Mouse (Mus musculus): Measurements from ENCODE around the gene Fubp3.
"Not testable (repeated sequence)": the region's sequence is repeated elsewhere in the genome, so short reads cannot be mapped to it uniquely, and the experiment has no call there.

The Fubp3 gene

GRCm38 (mm10) chr2:31572051-31572914, at the start of gene Fubp3:
Gene Fubp3, plus strand, starts transcription at chr2:31572651.
- DNase-seq = peak; percentile 81

DNA sequence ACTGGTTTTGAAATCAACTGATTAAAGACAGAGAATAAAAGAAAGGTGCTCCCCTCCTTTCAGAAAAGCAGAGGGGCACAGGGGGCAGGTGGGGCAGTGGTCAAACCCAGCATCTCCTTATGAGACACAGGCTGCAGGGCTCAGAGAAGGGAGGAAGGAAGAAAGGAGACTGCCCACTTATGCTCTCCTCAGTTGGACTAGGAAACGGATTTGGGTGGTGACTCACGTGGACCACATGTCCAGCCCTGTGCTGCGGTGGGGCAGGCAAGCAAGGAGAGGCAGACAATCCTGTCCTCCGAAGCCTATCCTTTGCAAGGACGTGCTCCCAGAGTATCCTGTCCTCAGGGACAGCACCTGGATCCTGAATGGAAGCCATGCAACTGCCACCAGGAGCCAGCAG, 47.8 kb upstream of the Fubp3 start:
- DNase-seq = no peak

DNA sequence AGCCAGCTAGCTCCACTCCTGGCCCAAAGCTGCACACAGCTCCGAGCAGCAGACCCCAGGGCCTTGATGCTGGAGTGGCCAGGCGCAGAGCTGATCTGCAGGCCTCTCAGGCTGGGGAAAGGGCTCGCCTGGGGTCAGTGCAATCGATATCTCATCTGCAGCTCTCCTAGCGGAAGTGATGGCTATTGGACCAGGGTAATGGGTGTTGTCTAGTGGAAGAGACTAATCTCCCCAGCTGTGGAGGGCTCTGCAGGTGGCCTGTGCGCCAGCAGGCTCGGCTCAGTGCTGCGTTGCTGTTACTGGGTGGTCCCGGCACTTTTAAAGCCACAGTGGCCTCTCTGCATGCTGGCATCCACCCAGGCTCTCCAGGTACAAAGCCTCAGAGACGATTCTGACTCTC, 46.7 kb upstream of the Fubp3 start:
- DNase-seq = no peak

DNA sequence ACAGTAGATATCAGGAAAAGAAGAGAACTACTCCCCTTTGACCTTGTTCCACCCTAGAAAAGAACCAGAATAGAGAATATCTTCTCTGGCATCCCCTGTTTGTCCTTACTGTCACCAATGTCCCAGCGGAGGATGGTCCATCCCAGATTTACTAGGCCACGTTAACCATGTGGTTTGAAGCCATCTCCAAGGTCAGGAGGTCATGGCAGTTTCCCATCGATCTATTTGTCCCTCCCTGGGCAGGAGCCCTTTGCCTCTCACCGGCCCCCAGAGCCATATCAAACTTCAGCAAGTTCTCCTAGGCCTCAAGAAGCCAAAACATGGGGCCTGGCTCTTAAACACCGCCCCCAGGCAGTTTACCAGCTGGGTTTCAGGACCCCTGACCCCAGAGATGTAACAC, 42.2 kb upstream of the Fubp3 start:
- DNase-seq = no peak

- no peak for DNase-seq
Measured at GRCm38 (mm10) chr2:31537054-31537453, 35.4 kb upstream of the Fubp3 start.

DNA sequence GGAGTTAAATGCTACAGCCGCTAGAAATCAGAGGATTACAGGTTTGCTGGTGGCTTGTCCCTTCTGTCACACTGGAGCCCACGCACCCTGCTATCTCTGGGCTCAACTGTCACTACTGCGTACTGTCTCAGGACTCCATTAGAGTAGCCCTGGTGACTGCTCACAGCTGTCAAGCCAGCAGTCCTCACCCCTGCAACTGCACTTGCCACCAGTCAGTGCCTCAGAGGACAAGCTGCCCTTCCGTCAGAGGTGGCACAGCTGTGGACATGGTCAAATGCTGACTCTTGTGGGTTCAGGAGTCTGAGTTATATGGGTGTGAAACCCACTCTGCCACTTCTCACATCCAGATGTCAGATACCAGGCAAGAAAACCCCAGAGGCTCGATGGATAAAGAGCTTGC, 33.7 kb upstream of the Fubp3 start:
- DNase-seq = no peak

DNA sequence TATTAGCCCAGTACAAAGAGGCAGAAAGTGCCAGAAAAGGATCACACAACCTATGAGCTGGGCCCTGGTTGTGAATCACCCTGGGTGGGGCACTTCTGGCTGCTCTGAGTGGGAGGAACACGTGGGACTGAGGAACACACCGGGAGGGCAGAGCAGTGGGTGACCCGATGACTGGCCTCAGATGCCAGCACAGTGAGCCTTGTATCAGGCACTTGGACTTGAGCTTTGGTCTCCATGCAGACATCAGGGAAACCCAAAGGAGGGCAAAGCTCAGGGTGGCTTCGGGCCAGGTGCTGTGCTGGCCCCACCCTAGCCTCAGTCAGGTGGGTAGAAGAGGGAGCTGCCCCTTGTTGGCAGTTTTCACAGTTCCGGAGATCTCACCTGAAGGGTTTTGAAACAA, 30.9 kb upstream of the Fubp3 start:
- DNase-seq = no peak

DNA sequence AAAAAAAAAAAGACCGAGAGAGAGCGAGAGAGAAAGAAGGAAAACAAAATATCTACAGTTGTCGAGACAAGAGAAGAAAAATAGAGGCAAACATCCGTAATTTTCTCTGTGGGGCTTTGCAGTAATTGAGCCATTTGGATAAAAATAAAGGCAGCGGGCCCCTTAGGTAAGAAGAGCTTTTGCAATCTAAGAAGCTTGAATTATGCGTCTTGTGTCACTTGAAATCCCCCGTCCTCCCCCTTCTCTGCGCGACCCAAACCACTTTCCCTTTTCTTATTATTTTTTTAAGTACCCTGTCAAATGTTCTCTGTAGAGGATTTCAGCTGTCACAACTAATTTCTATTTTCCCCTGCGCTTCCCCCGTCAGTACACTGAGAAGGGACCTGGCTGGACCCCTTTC, 24.7 kb upstream of the Fubp3 start:
- DNase-seq = no peak

GRCm38 (mm10) chr2:31550503-31550902, 21.9 kb upstream of the Fubp3 start:
- no peak for DNase-seq

DNA sequence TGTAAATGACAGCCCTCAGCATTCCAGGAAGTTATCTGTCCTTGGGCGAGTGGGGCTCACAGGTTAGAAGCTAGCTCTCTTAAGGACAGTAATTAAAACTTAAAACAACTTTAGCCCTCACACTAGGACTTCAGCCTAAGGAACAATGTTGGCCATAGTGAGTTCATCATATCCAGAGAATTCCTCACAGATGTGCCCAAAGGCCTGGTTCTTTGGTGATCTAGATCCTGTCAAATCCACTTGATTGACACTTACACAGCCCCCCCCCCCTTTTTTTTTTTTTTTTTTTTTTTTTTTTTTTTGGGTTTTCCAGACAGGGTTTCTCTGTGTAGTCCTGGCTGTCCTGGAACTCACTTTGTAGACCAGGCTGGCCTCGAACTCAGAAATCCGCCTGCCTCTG, 21.1 kb upstream of the Fubp3 start:
- DNase-seq = not testable (repeated sequence)

- no peak for DNase-seq
Measured at GRCm38 (mm10) chr2:31551971-31552370, 20.5 kb upstream of the Fubp3 start.

DNA sequence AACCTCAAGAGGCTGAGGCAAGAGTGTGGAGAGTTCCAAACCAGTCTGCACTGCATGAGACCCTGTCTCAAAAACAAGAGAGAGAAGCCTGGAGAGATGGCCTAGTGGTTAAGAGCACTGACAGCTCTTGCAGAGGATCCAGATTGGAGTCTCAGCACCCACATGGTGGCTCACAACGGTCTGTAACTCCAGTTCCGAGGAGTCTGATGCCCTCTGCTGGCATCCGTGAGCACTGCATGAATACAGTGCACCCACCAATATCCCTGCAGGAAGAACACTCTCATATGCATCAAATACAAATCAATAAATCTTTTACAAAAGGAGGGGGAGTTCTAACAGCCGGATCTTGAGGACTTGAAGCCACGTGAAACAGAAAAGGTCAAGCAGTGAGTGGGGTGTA, 17.8 kb upstream of the Fubp3 start:
- no peak for DNase-seq

DNA sequence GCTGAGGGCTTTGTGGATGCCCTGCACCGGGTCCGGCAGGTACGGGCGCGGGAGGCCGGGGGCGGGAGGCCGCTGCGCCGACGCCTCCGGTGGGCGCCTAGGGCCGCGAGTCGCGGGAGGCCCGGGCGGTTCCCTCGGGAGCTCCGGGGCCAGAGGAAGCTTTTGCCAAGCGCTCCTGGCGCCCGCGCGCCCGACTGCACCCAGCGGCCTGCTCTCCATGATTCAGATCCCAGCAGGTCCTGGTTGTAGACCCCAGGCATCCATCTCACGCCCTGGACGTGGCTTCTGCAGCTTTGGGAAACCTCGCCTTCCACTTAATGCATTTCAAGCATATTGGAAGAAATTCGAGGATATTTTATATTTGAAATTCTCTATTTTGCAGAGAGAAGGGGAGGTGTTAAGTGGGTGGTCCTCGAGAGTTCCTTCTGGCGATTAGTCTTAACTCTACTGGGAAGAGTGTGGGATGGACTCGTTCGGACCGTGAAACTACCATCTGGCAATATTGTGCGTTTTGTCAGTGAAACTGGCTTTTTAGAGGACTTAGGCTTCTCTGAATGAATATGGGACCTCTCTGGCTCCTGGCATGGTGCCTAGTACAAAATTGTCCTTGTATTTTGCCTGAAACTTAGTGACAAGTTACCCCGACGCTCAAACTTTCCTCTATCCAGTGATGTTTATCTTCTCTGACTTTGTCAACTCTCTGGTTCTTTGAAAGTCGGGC, 624 bp downstream of the Fubp3 start:
- no peak for DNase-seq

GRCm38 (mm10) chr2:31581617-31582016, 9.2 kb downstream of the Fubp3 start:
- DNase-seq = no peak

DNA sequence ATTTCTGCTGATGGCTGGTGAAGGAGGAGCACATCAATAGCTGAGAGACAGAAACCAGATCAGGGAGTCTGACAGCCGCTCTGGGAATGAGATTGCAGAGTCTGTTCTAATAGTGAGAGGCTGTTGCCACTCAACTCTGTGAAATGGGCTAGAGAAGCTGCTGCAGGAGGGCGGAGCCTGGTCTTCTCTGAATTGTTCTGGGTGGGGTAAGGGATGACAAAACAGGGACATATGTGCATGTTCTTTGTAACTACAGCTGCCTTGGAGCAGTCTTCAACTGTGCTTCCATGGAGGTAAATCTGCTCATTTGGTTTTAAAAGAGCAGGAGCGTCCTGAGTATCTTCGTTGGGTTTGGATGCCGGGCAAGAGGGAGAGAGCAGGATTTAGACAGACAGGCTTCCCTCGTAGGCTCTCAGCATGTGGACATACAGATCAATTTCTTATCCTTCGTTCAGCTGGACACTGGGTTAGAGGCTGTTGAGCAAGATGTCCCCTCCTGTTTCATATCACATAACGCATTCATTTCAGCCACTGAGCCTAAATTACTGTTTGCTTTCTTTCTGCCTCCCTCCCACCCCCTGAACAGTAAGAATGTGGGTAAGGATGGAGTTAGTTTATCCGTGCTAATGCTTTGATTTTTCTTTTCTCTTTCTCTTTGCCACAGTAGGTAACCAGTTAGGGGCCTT, 19.5 kb downstream of the Fubp3 start:
- no peak for DNase-seq

DNA sequence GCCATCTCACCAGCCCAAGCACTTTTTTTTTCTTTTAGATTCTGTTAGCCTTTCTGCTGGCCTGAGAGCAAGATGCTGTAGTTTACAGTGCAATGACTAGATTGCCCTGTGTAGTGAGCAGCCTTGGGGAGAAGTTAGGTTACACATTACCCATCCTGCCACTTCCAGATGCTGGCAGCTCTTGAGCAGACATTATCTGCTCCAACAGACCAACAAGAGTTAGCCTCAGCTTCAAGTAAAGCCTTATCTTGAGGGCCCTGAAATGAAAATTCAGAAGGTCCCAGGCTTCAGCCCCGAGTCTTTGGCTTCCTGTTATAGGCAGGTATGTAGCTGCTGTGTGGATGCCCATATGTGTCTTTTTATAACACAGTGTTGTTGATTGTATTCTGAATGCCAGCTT, 35.1 kb downstream of the Fubp3 start:
- DNase-seq = no peak

GRCm38 (mm10) chr2:31609859-31610261, 37.4 kb downstream of the Fubp3 start:
- no peak for DNase-seq

DNA sequence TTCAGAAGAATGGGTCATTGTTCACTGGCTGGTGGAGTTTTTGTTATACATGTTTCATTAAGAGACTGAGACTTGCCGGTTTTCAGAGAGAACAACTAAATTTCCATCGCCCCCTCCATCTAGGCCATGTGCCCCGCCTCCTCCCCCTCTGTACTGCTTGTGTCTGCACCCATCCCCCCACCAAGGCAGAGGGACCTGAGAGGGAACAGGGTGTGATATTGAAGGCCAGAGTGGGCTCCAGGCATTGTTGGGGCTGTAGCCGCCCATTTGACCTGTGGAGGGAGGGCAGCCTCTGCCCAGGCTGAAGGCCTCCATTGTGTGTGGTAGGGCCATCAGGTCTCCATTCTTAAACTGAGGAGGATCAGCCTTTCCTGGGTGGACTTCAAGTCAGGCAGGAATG, 38.5 kb downstream of the Fubp3 start:
- DNase-seq = no peak

DNA sequence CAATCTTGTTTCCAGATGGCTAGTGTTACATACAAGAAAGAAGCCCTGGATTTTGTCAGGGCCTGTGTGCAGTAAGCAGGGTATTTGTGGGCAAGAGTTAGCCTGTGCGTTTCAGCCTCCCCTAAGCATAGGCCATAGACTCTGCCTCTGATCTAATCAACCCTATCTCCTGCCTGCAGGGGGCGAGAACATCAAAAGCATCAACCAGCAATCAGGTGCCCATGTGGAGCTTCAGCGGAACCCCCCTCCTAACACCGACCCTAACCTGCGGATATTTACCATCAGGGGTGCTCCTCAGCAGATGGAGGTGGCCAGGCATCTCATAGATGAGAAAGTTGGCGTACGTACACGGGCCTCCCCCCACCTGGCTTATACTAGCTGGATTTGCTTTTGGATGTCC, 38.9 kb downstream of the Fubp3 start:
- DNase-seq = no peak

- DNase-seq = no peak
Measured at GRCm38 (mm10) chr2:31612627-31613026, 40.2 kb downstream of the Fubp3 start.

DNA sequence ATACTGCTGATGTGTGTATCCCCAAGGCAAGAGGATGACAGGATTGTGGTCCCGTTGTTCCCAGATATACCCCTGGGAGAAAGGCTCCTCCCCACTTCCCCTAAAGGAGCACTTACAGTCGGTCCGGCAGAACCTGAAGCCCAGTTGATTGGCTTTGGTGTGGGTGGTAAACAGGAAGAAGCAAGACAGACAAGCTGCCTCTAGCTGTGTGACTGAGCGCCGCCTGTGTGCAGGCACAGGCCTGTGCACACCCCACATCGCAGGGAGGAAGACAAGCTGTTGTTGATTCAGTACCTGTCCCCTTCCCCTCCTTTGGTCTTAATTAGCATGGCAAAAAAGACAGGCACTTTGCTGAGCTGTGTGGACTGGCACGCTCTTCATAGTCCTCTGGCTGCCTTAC, 41.3 kb downstream of the Fubp3 start:
- no peak for DNase-seq

- no peak for DNase-seq
Measured at GRCm38 (mm10) chr2:31618484-31619161, 46.2 kb downstream of the Fubp3 start.

- DNase-seq = no peak
Measured at GRCm38 (mm10) chr2:31619208-31619607, 46.8 kb downstream of the Fubp3 start.

Data from cerebellum, adult 11 months (tissue).